Mouse (Mus musculus) liver, embryonic 14.5 days (tissue): ENCODE results near the gene Trp53bp1.

Source experiments
- CTCF ChIP-seq: IDR thresholded peaks from 2 replicates; pipeline ENCODE4 v1.5.1; 2016; ENCODE audit warnings: antibody characterized with exemption, low read depth, control low read depth
- EP300 ChIP-seq: IDR thresholded peaks from 2 replicates; pipeline ENCODE4 v1.6.1; 2016; ENCODE audit warnings: antibody characterized with exemption, low read depth

- TF ChIP-seq CTCF (no peak), EP300 (no peak)
Observed at GRCm38 (mm10) chr2:121149679-121150078, 121.5 kb downstream of the Trp53bp1 start.
